Mouse (Mus musculus): ENCODE results near the gene BC024063.
A peak's percentile ranks its signal among the peaks of the same experiment; 100 is the strongest.
"Not testable (repeated sequence)": the region's sequence is repeated elsewhere in the genome, so short reads cannot be mapped to it uniquely, and the experiment has no call there.

Gene BC024063

GRCm38 (mm10) chr10:82082728-82083621 lies at the start of gene BC024063:
BC024063 (plus strand) TSS chr10:82083353.
- peak; percentile 99 for ATAC-seq (ENCODE audit: insufficient number of reproducible peaks, low FRiP score, low TSS enrichment)

- ATAC-seq (ENCODE audit: insufficient number of reproducible peaks, low FRiP score, low TSS enrichment): no peak
Measured at GRCm38 (mm10) chr10:82042191-82042590, 41.0 kb upstream of the BC024063 start.

GRCm38 (mm10) chr10:82046603-82047002 lies 36.5 kb upstream of the BC024063 start:
- no peak for ATAC-seq (ENCODE audit: insufficient number of reproducible peaks, low FRiP score, low TSS enrichment)

- peak; percentile 99 for ATAC-seq (ENCODE audit: insufficient number of reproducible peaks, low FRiP score, low TSS enrichment)
Measured at GRCm38 (mm10) chr10:82047597-82048459, 35.3 kb upstream of the BC024063 start, which contains the start of gene Zfp873. Zfp873 (plus strand) TSS chr10:82048123.

GRCm38 (mm10) chr10:82048460-82048804 lies 34.7 kb upstream of the BC024063 start:
- not testable (repeated sequence) for ATAC-seq (ENCODE audit: insufficient number of reproducible peaks, low FRiP score, low TSS enrichment)

GRCm38 (mm10) chr10:82083622-82083971 lies 444 bp downstream of the BC024063 start:
- ATAC-seq (ENCODE audit: insufficient number of reproducible peaks, low FRiP score, low TSS enrichment): not testable (repeated sequence)

GRCm38 (mm10) chr10:82117206-82117605 lies 34.1 kb downstream of the BC024063 start:
- no peak for ATAC-seq (ENCODE audit: insufficient number of reproducible peaks, low FRiP score, low TSS enrichment)

GRCm38 (mm10) chr10:82127850-82128401 lies 44.8 kb downstream of the BC024063 start, which contains the start of gene AU041133:
AU041133 (plus strand) TSS chr10:82128013.
- peak; percentile 100 for ATAC-seq (ENCODE audit: insufficient number of reproducible peaks, low FRiP score, low TSS enrichment)

- no peak for ATAC-seq (ENCODE audit: insufficient number of reproducible peaks, low FRiP score, low TSS enrichment)
Measured at GRCm38 (mm10) chr10:82145282-82145681, 62.1 kb downstream of the BC024063 start.

GRCm38 (mm10) chr10:82147571-82147970 lies 64.4 kb downstream of the BC024063 start:
- no peak for ATAC-seq (ENCODE audit: insufficient number of reproducible peaks, low FRiP score, low TSS enrichment)
